ENCODE assay signal across 10 mouse cellular contexts in genomic region chr7:73614341-73614740, GRCm38 (mm10).
DNase-seq lines count a peak whose midpoint lies in the region; ATAC-seq and TF ChIP-seq lines count a peak whose summit lies in the region.
"Had no signal": no experiment of that assay in that cellular context is flagged by ENCODE, and none has a peak within 500 bp of the region (broad histone marks: within the 10 kb centered on the region; RNA-seq: fewer than 3 reads in every experiment).

No protein-coding gene starts in this region.

- no peak overlapping the region; the same call in 1 of the 2 replicates for H3K4me3 ChIP-seq in left cerebral cortex, adult 2 months
- no peak overlapping the region for H3K4me3 ChIP-seq in embryonic facial prominence, embryonic 14.5 days (ENCODE audit: low read depth, low read length)
- no peak overlapping the region for H3K4me3 ChIP-seq in midbrain, postnatal 0 days (ENCODE audit: low read depth, low read length)
- no peak overlapping the region for H3K4me3 ChIP-seq in liver, embryonic 11.5 days (ENCODE audit: low read depth, low read length)
- H3K4me3 ChIP-seq: liver, embryonic 13.5 days had no signal

- H3K9ac ChIP-seq in embryonic facial prominence, embryonic 14.5 days (ENCODE audit: low read depth, low read length), result no peak overlapping the region
- H3K9ac ChIP-seq in midbrain, postnatal 0 days (replicated peaks; ENCODE audit: low read length, poor library complexity, severe bottlenecking), result no peak overlapping the region
- no peak overlapping the region for H3K9ac ChIP-seq in liver, embryonic 11.5 days (ENCODE audit: low read depth, low read length)
- H3K9ac ChIP-seq: liver, embryonic 13.5 days had no signal

- no peaks in the 10 kb centered on the region for H3K9me3 ChIP-seq in embryonic facial prominence, embryonic 14.5 days (ENCODE audit: control insufficient read depth, low read length)
- H3K9me3 ChIP-seq in midbrain, postnatal 0 days (ENCODE audit: low read length), result no peaks in the 10 kb centered on the region
- H3K9me3 ChIP-seq in liver, embryonic 11.5 days (ENCODE audit: control insufficient read depth, low read length), result no peaks in the 10 kb centered on the region
- H3K9me3 ChIP-seq: liver, embryonic 13.5 days had no signal

- H3K27ac ChIP-seq in left cerebral cortex, adult 2 months, result peak overlapping the region; percentile 100
- peak overlapping the region; percentile 100 for H3K27ac ChIP-seq in embryonic facial prominence, embryonic 14.5 days (replicated peaks; ENCODE audit: low read depth, low read length)
- peak overlapping the region; percentile 62; the same call in 1 of the 2 replicates for H3K27ac ChIP-seq in midbrain, postnatal 0 days (ENCODE audit: low read depth, low read length)
- H3K27ac ChIP-seq in liver, embryonic 11.5 days (ENCODE audit: low read depth, low read length), result no peak overlapping the region
- H3K27ac ChIP-seq: liver, embryonic 13.5 days had no signal

- no peak; the same call in 1 of the 2 replicates for TF ChIP-seq CTCF in left cerebral cortex, adult 2 months (IDR thresholded peaks at IDR 0.05)
- TF ChIP-seq CTCF in midbrain, postnatal 0 days (IDR thresholded peaks at IDR 0.05), result no peak

- intact Hi-C loops in left cerebral cortex, adult 2 months (cut with DNase I), result no loop called here
- intact Hi-C loops in left cerebral cortex, postnatal 4 days (cut with DNase I), result loop anchor here (2.0 kb wide), 1 partner anchor 76 kb away; no protein-coding TSS in a partner anchor

- DNase-seq in CD4-positive, CD25-positive, alpha-beta regulatory T cell, adult 2 months (ENCODE audit: low read depth, low spot score), result peak; percentile 36
- DNase-seq in left cerebral cortex, adult 2 months (ENCODE audit: extremely low spot score in 1 of 2, low spot score in 2 of 2), result no peak
- DNase-seq in left cerebral cortex, postnatal 4 days, result no peak
- DNase-seq in embryonic facial prominence, embryonic 14.5 days (ENCODE audit: low spot score), result no peak
- DNase-seq in midbrain, postnatal 0 days (ENCODE audit: low spot score), result no peak
- no peak for DNase-seq in liver, embryonic 11.5 days (ENCODE audit: low spot score)
- DNase-seq: liver, embryonic 13.5 days; right cerebral cortex, adult 18-20 months had no signal

- H3K27me3 ChIP-seq in embryonic facial prominence, embryonic 14.5 days (replicated peaks; ENCODE audit: control insufficient read depth, insufficient read depth, low read length), result no peaks in the 10 kb centered on the region
- no peaks in the 10 kb centered on the region for H3K27me3 ChIP-seq in midbrain, postnatal 0 days (ENCODE audit: insufficient read depth, low read length)
- H3K27me3 ChIP-seq in liver, embryonic 11.5 days (replicated peaks; ENCODE audit: control insufficient read depth, insufficient read depth, low read length), result no peaks in the 10 kb centered on the region
- H3K27me3 ChIP-seq: liver, embryonic 13.5 days had no signal

- no peak overlapping the region for H3K4me2 ChIP-seq in embryonic facial prominence, embryonic 14.5 days (ENCODE audit: low read depth, low read length)
- H3K4me2 ChIP-seq in midbrain, postnatal 0 days (ENCODE audit: low read depth, low read length, poor library complexity, severe bottlenecking), result no peak overlapping the region
- no peak overlapping the region for H3K4me2 ChIP-seq in liver, embryonic 11.5 days
- H3K4me2 ChIP-seq: liver, embryonic 13.5 days had no signal

- H3K36me3 ChIP-seq in embryonic facial prominence, embryonic 14.5 days (ENCODE audit: control insufficient read depth, insufficient read depth, low read length), result no peaks in the 10 kb centered on the region
- H3K36me3 ChIP-seq in midbrain, postnatal 0 days (ENCODE audit: insufficient read depth, low read length), result no peaks in the 10 kb centered on the region
- no peaks in the 10 kb centered on the region for H3K36me3 ChIP-seq in liver, embryonic 11.5 days (ENCODE audit: control insufficient read depth, insufficient read depth, low read length)
- H3K36me3 ChIP-seq: liver, embryonic 13.5 days had no signal

- ATAC-seq in CD4-positive, CD25-positive, alpha-beta regulatory T cell, adult 4 months, result no peak
- ATAC-seq in embryonic facial prominence, embryonic 14.5 days (ENCODE audit: low read depth), result no peak
- ATAC-seq in midbrain, postnatal 0 days (ENCODE audit: low FRiP score), result no peak
- no peak for ATAC-seq in liver, embryonic 11.5 days (replicated peaks; ENCODE audit: low FRiP score)
- no peak for ATAC-seq in granulocyte monocyte progenitor cell, adult 5-6 weeks (replicated peaks; ENCODE audit: poor library complexity, severe bottlenecking)

- 85% methylated on average over 4 of the region's 4 CpGs for WGBS in embryonic facial prominence, embryonic 14.5 days
- WGBS in midbrain, postnatal 0 days, result 70% methylated on average over 4 of the region's 4 CpGs
- WGBS in liver, embryonic 11.5 days, result 78% methylated on average over 4 of the region's 4 CpGs

- H3K4me1 ChIP-seq in embryonic facial prominence, embryonic 14.5 days (ENCODE audit: control insufficient read depth, insufficient read depth, low read length), result peaks cover 39% of the 10 kb centered on the region
- peaks cover 9% of the 10 kb centered on the region; the same call in 1 of the 2 replicates for H3K4me1 ChIP-seq in midbrain, postnatal 0 days (ENCODE audit: insufficient read depth, low read length)
- H3K4me1 ChIP-seq in liver, embryonic 11.5 days (replicated peaks; ENCODE audit: control insufficient read depth, insufficient read depth, low read length), result peaks cover 9% of the 10 kb centered on the region
